Comparison of ENCODE assay signal across 15 mouse cellular contexts in the genomic region with DNA sequence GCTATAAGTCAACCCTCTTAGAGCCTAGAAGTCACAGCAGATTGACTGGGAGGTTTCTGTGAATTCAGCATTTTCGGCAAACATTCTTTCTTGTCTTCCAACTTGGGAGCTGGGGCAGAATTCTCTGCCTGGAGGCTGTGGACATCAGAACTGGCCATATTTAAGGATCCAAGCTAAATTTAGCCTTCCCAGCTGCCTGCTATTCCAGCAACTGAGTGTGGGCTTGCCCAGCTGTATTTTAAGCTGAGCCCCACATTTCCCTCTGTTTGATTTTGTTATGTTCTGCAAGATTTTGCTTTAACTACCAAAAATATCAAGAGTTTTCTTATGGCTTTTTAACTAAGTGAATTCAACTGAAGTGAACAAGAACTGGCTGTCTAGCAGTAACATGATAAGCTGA. TPM values are rescaled to one million over a fixed set of nuclear protein-coding genes. Genes with fewer than 3 reads are reported as not detected.
A peak's percentile ranks its signal among the peaks of the same experiment; 100 is the strongest.
DNase-seq lines count a peak whose midpoint lies in the region; ATAC-seq and TF ChIP-seq lines count a peak whose summit lies in the region.
"Had no signal": no experiment of that assay in that cellular context is flagged by ENCODE, and none has a peak within 500 bp of the region (broad histone marks: within the 10 kb centered on the region; RNA-seq: fewer than 3 reads in every experiment).

No protein-coding gene starts in this region.

- no peak for ATAC-seq in embryonic facial prominence, embryonic 13.5 days (ENCODE audit: insufficient number of reproducible peaks, insufficient read depth, low FRiP score, low TSS enrichment, low read depth)
- ATAC-seq in hindbrain, embryonic 14.5 days (ENCODE audit: low FRiP score): no peak
- ATAC-seq: hindbrain, postnatal 0 days; liver, postnatal 0 days had no signal

- TF ChIP-seq POLR2A in myocyte (IDR thresholded peaks at IDR 0.05; ENCODE audit: insufficient read length, low read depth): no peak
- no peak for TF ChIP-seq POLR2A in kidney, adult 2 months (IDR thresholded peaks at IDR 0.05; ENCODE audit: low read depth, low read length)

- H3K36me3 ChIP-seq in embryonic facial prominence, embryonic 10.5 days (replicated peaks): no peaks in the 10 kb centered on the region
- H3K36me3 ChIP-seq in embryonic facial prominence, embryonic 13.5 days: no peaks in the 10 kb centered on the region
- no peaks in the 10 kb centered on the region for H3K36me3 ChIP-seq in myocyte (ENCODE audit: control insufficient read depth, insufficient read depth)
- H3K36me3 ChIP-seq in kidney, adult 2 months (ENCODE audit: control insufficient read depth, insufficient read depth, low read length): no peaks in the 10 kb centered on the region
- H3K36me3 ChIP-seq in hindbrain, embryonic 14.5 days (replicated peaks; ENCODE audit: control insufficient read depth, insufficient read depth): no peaks in the 10 kb centered on the region
- H3K36me3 ChIP-seq: limb, embryonic 13.5 days; neural tube, embryonic 15.5 days; stomach, embryonic 15.5 days had no signal

- no peak overlapping the region for H3K4me2 ChIP-seq in embryonic facial prominence, embryonic 13.5 days
- peak overlapping the region; percentile 24 for H3K4me2 ChIP-seq in myocyte (ENCODE audit: low read depth)
- H3K4me2 ChIP-seq in hindbrain, embryonic 14.5 days (replicated peaks): no peak overlapping the region
- H3K4me2 ChIP-seq: limb, embryonic 13.5 days; neural tube, embryonic 15.5 days; stomach, embryonic 15.5 days had no signal

- H3K27ac ChIP-seq in embryonic facial prominence, embryonic 10.5 days (replicated peaks): peak overlapping the region; percentile 72
- H3K27ac ChIP-seq in embryonic facial prominence, embryonic 13.5 days: peak overlapping the region; percentile 19; the same call in 1 of the 2 replicates
- H3K27ac ChIP-seq in kidney, adult 2 months (ENCODE audit: insufficient read depth, low read depth, low read length): no peak overlapping the region
- H3K27ac ChIP-seq in hindbrain, embryonic 14.5 days: no peak overlapping the region
- H3K27ac ChIP-seq: hindbrain, postnatal 0 days; limb, embryonic 13.5 days; neural tube, embryonic 15.5 days; stomach, embryonic 15.5 days had no signal

- TF ChIP-seq CTCF in kidney, adult 2 months (conservative IDR thresholded peaks at IDR 0.05; ENCODE audit: insufficient read depth, insufficient read length, low read depth, low read length): no peak

- no peaks in the 10 kb centered on the region for H3K27me3 ChIP-seq in embryonic facial prominence, embryonic 10.5 days (replicated peaks; ENCODE audit: low read depth, poor library complexity, severe bottlenecking)
- H3K27me3 ChIP-seq in embryonic facial prominence, embryonic 13.5 days: no peaks in the 10 kb centered on the region
- peaks cover 15% of the 10 kb centered on the region for H3K27me3 ChIP-seq in myocyte (ENCODE audit: control insufficient read depth, insufficient read depth, insufficient read length)
- H3K27me3 ChIP-seq in kidney, adult 2 months (replicated peaks; ENCODE audit: control insufficient read depth, insufficient read depth, low read length): no peaks in the 10 kb centered on the region
- H3K27me3 ChIP-seq in hindbrain, embryonic 14.5 days (ENCODE audit: control insufficient read depth, insufficient read depth, low read length): no peaks in the 10 kb centered on the region
- H3K27me3 ChIP-seq: limb, embryonic 13.5 days; neural tube, embryonic 15.5 days; stomach, embryonic 15.5 days had no signal

- peaks cover 35% of the 10 kb centered on the region for H3K4me1 ChIP-seq in embryonic facial prominence, embryonic 10.5 days
- H3K4me1 ChIP-seq in embryonic facial prominence, embryonic 13.5 days: peaks cover 25% of the 10 kb centered on the region
- H3K4me1 ChIP-seq in kidney, adult 2 months (ENCODE audit: control insufficient read depth, insufficient read depth, low read length): no peaks in the 10 kb centered on the region
- H3K4me1 ChIP-seq in hindbrain, embryonic 14.5 days (replicated peaks; ENCODE audit: control insufficient read depth, insufficient read depth, low read length): no peaks in the 10 kb centered on the region
- H3K4me1 ChIP-seq: neural tube, embryonic 15.5 days; stomach, embryonic 15.5 days had no signal

- peak; percentile 24 for DNase-seq in layer of hippocampus, adult 9-11 months
- DNase-seq in layer of hippocampus, adult 8-10 months (ENCODE audit: low spot score in 2 of 2): no peak
- no peak for DNase-seq in embryonic facial prominence, embryonic 10.5 days (ENCODE audit: low spot score)
- DNase-seq in kidney, adult 2 months: no peak
- no peak for DNase-seq in hindbrain, embryonic 14.5 days (ENCODE audit: low spot score)
- DNase-seq in retina, embryonic 14.5 days (ENCODE audit: low spot score): no peak
- DNase-seq: gastrocnemius, postnatal 10 days; liver, postnatal 0 days had no signal

- H3K9me3 ChIP-seq in embryonic facial prominence, embryonic 10.5 days: no peaks in the 10 kb centered on the region
- no peaks in the 10 kb centered on the region for H3K9me3 ChIP-seq in embryonic facial prominence, embryonic 13.5 days
- no peaks in the 10 kb centered on the region for H3K9me3 ChIP-seq in hindbrain, embryonic 14.5 days (ENCODE audit: control insufficient read depth, low read length)
- H3K9me3 ChIP-seq: limb, embryonic 13.5 days; megakaryocyte, embryonic 14.5 days; stomach, embryonic 15.5 days had no signal

- no peak overlapping the region for H3K9ac ChIP-seq in embryonic facial prominence, embryonic 13.5 days
- H3K9ac ChIP-seq in hindbrain, embryonic 14.5 days: no peak overlapping the region
- H3K9ac ChIP-seq: limb, embryonic 13.5 days; liver, postnatal 0 days; neural tube, embryonic 15.5 days; stomach, embryonic 15.5 days had no signal

- 43% methylated on average over 1 of the region's 1 CpGs for WGBS in embryonic facial prominence, embryonic 10.5 days
- 24% methylated on average over 1 of the region's 1 CpGs for WGBS in embryonic facial prominence, embryonic 13.5 days
- WGBS in kidney, adult 2 months: 67% methylated on average over 1 of the region's 1 CpGs
- WGBS in hindbrain, embryonic 14.5 days: 81% methylated on average over 1 of the region's 1 CpGs

- no peaks in the 10 kb centered on the region for H3K79me2 ChIP-seq in myocyte (ENCODE audit: control insufficient read depth, insufficient read depth)

- H3K4me3 ChIP-seq in embryonic facial prominence, embryonic 10.5 days: no peak overlapping the region
- no peak overlapping the region for H3K4me3 ChIP-seq in embryonic facial prominence, embryonic 13.5 days
- H3K4me3 ChIP-seq in myocyte: no peak overlapping the region
- H3K4me3 ChIP-seq in kidney, adult 2 months (ENCODE audit: insufficient read depth, low read depth, low read length): no peak overlapping the region
- no peak overlapping the region for H3K4me3 ChIP-seq in hindbrain, embryonic 14.5 days (replicated peaks; ENCODE audit: low read length)
- H3K4me3 ChIP-seq: limb, embryonic 13.5 days; megakaryocyte, embryonic 14.5 days; neural tube, embryonic 15.5 days; stomach, embryonic 15.5 days had no signal

- H3ac ChIP-seq in myocyte (ENCODE audit: control insufficient read depth, insufficient read length): no peak overlapping the region

TF ChIP-seq in myocyte, 11 proteins besides CTCF, POLR2A, EP300 and RAD21:
- TF ChIP-seq MYOG (IDR thresholded peaks at IDR 0.05; ENCODE audit: control insufficient read depth in 1 of 3, insufficient read depth in 1 of 3, insufficient read length in 2 of 3, low read depth in 2 of 3) (peak in 1 of 3 experiments; percentile 46), E2F4 (IDR thresholded peaks at IDR 0.05; ENCODE audit: insufficient read depth) (no peak), TCF3 (IDR thresholded peaks at IDR 0.05; ENCODE audit: insufficient read length, low read depth) (no peak), MYOD1 (IDR thresholded peaks at IDR 0.05; ENCODE audit: control insufficient read depth in 1 of 3, insufficient read length in 2 of 3, low read depth in 2 of 3) (no peak)
TF ChIP-seq in myocyte: peak in this region for 1.

RNA-seq across cellular contexts. Expression of a gene that starts 24.6 kb away (rescaled TPM):
- 10 to 100 TPM in 2 of 4 experiments, 1 to 10 TPM in 2; 8.9 to 12.7 (median 9.7) TPM for total RNA-seq in layer of hippocampus, adult 8-10 months (2022)
- polyA plus RNA-seq in embryonic facial prominence, embryonic 10.5 days (2016; fragmentation: Nextera tagmentation; extraction: Ambion mirVana): 1.8 and 2.0 TPM in 2 replicates
- polyA plus RNA-seq in embryonic facial prominence, embryonic 13.5 days (2015; fragmentation: Nextera tagmentation; extraction: Ambion mirVana): 3.6 and 4.2 TPM in 2 replicates
- polyA plus RNA-seq in myocyte (2012; fragmentation: generic; extraction: Trizol): 0.31 TPM
- polyA plus RNA-seq in kidney, adult 2 months (2012; rRNA removed): 0.24 and 0.50 TPM in 2 replicates
- 12.4 and 12.7 TPM in 2 replicates for polyA plus RNA-seq in hindbrain, embryonic 14.5 days (2014; fragmentation: Nextera tagmentation; extraction: Ambion mirVana)

Comparison
In these comparisons a context has a peak if more than half of its experiments do, and no peak if none do; other contexts are left out.
1. H3K27ac ChIP-seq: peak in embryonic facial prominence, embryonic 10.5 days (single experiment) and embryonic facial prominence, embryonic 13.5 days (single experiment); none in kidney, adult 2 months (single experiment) and hindbrain, embryonic 14.5 days (single experiment).